Mouse (Mus musculus) ovary, postnatal 36 days (tissue): ENCODE measurements around the gene Lhx6.
"Not testable (repeated sequence)": the region's sequence is repeated elsewhere in the genome, so short reads cannot be mapped to it uniquely, and the experiment has no call there.

ENCODE experiments used
- DNase-seq: peaks from one replicate; pipeline ENCODE4 v3.0.0; 2022; ENCODE audit warnings: low spot score, mixed read lengths

Gene Lhx6

DNA sequence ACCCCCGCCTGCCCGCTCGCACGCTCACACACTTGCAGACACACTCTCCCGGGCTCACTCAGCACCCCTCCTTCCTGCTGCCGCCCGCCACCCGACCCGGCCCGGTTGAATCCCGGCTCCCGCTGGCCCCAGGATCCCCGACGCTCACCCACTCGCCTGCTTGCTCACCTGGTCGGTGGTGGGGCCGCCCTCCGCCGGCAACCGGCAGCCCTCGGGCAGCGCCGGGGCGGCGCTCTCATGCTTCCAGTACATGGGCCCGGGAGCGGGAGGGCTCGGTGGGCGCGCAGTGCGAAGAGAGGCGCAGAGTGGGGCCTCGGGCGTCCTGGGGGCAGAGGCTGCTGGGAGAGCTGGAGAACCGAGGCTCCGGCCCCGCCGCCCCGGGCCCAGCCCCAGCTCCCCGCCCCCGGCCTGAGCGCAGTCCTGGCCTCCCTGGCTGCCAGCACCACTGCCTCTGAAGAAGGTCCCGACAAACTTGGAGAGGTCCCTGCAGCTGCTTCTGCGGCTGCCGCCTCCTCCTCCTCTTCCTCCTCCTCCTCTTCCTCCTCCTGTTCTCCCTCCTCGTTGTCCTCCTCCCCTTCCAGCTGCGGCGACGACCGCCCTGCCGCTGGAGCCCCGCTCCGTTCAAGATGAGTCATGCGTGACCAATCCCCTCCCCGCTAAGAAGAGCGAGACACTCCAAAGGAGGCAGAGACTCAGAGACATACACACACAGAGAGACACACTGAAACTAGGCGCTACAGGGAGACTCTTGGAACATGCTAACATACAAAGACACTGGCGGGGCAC, at the start of gene Lhx6:
Lhx6 (minus strand) TSS at position 453 of the 786 bp plus-strand sequence.
- no peak for DNase-seq

DNA sequence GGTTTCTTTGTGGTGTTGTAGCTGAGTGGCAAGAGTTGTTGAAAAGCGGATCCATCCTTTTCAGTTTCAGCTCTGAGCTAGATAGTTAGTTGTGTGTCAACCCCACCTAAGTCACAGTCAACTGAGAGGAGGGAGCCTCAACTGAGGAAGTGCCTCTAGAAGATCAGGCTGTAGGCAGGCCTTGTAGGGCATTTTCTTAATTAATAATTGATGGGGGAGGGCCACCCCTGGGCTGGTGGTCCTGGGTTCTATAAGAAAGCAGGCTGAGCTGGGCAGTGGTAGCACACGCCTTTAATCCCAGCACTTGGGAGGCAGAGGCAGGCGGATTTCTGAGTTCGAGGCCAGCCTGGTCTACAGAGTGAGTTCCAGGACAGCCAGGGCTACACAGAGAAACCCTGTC, 47.2 kb upstream of the Lhx6 start:
- not testable (repeated sequence) for DNase-seq

GRCm38 (mm10) chr2:36148876-36149365, 43.7 kb upstream of the Lhx6 start:
- DNase-seq, result no peak

DNA sequence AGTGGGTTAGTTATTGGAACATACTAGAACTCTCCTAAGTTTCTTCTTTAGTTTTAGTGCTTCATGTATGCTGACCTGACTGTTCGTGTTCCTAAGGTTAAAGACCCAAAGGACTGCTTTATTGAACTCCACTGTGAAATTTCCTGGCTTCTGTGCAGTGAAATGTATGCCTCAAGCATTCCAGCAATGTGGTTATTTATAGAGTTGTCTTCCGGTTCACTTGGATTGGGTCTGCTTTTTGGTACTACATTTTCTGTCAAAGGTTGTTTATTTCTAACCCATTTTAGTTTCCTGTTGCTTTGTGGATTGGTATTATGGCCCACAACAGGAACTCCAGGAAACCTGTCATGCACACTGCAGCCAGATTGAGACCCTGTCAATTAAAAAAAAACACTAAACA, 33.9 kb upstream of the Lhx6 start:
- DNase-seq, result no peak

GRCm38 (mm10) chr2:36136300-36136941, 31.2 kb upstream of the Lhx6 start, which contains the start of the genes Mrrf and Rbm18:
TSS of gene Mrrf (plus strand) at chr2:36136389.
TSS of gene Rbm18 (minus strand) at chr2:36136773.
- DNase-seq, result peak; percentile 91

DNA sequence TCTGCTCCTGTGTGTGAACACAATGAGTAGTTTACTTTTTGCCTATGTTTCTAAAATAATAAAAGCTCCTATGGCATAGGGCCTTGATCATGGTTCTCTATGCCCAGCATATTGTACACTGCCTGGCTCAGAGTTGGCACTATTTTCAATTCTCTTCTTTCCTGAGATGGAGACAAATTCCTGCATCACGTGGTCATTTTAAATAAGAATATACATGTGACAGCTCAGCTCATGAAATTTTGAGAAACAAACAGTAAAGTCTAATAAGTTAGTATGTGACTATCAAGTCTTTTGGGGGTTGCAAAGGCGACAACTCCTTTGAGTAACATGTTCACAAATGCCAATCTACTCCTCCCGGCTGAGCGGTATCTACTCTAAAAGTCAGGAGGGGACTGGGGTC, 30.7 kb upstream of the Lhx6 start:
- no peak for DNase-seq

GRCm38 (mm10) chr2:36129051-36129450, 23.8 kb upstream of the Lhx6 start:
- no peak for DNase-seq

DNA sequence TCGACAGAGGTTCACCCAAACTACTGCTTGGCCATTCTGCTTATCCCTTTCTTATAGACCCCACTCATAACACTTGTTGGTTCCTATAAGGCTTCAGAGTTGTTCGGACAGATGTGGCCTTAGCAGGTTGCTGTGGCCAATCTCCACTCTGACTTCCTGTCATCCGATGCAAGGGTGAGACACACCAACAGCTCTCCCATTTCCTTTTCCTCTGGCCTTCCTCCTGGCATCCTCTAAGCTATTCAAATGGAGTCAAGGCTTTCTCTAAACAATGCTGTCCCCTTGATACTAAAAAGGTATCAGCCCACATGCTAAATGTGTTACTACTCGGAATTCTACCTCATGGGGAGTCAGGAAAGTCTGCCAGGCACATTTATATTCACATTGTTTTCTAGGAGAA, 22.8 kb upstream of the Lhx6 start:
- DNase-seq, result no peak

- no peak for DNase-seq
Observed at GRCm38 (mm10) chr2:36126795-36127429, 21.7 kb upstream of the Lhx6 start.

GRCm38 (mm10) chr2:36112632-36113031, 7.4 kb upstream of the Lhx6 start:
- no peak for DNase-seq

GRCm38 (mm10) chr2:36108615-36109014, 3.4 kb upstream of the Lhx6 start:
- DNase-seq, result no peak

DNA sequence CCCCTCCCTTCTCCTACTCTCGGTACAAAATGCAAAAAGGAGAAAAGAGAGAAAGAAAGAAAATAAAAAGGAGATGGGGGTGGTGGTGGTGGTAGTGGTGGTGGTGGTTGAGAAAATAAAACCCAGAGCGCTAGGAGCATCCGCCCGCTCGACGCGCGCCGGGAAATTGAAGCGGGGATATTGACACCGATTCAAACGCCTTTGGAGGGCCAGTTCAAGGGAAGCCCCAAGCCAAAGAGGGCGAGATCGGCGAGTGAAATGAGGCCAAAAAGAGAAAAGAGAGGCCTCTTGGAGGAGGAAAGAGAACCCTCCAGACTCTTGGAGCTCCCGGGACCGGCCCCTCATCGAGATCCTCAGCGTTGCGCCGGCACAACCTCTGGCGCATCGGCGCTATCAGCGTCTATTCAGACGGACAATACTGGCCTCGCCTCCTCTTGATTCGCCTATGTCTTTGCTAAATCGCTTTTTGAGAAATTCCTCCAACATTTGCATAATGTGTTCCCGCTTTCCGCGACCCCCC, 712 bp downstream of the Lhx6 start:
- DNase-seq, result no peak

GRCm38 (mm10) chr2:36103555-36104367, 1.4 kb downstream of the Lhx6 start:
- DNase-seq, result peak; percentile 18

GRCm38 (mm10) chr2:36103069-36103554, 2.1 kb downstream of the Lhx6 start:
- DNase-seq, result peak; percentile 10

DNA sequence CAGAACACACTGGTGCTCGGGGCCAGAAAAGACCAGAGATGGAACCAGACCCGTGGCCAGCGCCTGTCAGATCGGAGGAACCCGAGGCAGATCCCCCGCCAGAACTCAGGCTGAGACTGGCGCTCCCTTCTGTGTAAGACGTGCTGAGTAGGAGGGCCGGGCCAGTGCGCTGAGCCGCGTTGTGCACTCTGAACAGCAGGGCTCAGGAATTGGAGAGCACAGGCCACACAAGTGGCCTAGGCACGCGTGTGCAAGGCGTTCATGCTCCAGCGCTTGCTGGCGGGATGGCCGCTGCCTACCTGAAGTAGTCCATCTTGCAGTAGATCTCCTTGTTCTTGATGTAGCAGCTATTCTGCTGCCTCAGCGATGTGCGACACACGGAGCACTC, 2.7 kb downstream of the Lhx6 start:
- DNase-seq, result peak; percentile 18

GRCm38 (mm10) chr2:36101866-36102558, 3.2 kb downstream of the Lhx6 start:
- DNase-seq, result no peak

- no peak for DNase-seq
Observed at GRCm38 (mm10) chr2:36099739-36100138, 5.5 kb downstream of the Lhx6 start.

DNA sequence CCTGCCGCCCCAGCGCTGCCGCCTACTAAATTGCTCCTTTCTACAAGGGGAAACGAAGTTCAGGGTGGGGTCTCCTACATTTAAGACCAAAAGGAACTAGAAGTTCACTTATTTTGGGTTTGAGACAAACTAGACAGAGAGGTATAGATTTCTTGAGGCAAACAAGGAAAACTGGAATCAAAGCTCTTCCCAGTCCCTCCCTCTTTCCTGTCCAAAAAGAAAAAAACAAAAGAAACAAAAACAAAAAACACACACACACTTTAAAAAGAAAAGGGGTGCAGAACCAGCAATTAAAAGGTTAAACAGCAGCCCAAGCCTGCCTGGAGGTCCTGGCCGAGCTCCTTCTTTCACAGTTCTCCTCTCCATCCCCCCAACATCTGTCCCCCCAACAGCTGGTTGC, 7.2 kb downstream of the Lhx6 start:
- no peak for DNase-seq

- no peak for DNase-seq
Observed at GRCm38 (mm10) chr2:36097129-36097815, 7.9 kb downstream of the Lhx6 start.

GRCm38 (mm10) chr2:36093914-36094475, 11.2 kb downstream of the Lhx6 start:
- DNase-seq, result no peak
